Comparison of ENCODE assay signal across 29 mouse cellular contexts in the genomic region with DNA sequence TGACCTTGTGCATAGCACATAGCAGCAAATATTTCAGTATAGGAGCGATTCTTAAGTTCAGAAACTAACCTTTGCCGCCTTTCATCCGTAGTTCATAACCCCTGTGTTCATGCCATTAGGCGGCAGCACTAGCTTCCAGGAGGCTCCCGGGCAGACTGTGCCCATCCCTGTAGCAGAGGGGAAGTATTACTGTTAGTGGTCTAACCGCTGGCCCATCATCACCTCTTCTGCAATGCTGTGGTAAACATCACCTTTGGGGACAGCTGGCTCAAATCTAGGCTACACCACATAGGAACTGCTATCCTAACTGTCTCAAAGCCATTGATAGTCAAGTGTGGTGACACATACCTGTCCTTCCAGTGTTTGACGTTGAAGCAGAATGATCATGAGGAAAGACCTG. TPM values are rescaled to one million over a fixed set of nuclear protein-coding genes. Genes with fewer than 3 reads are reported as not detected.
A peak's percentile ranks its signal among the peaks of the same experiment; 100 is the strongest.
DNase-seq lines count a peak whose midpoint lies in the region; ATAC-seq and TF ChIP-seq lines count a peak whose summit lies in the region.
"Had no signal": no experiment of that assay in that cellular context is flagged by ENCODE, and none has a peak within 500 bp of the region (broad histone marks: within the 10 kb centered on the region; RNA-seq: fewer than 3 reads in every experiment).

No protein-coding gene starts in this region.

- TF ChIP-seq POLR2A in bone marrow, adult 2 months (IDR thresholded peaks at IDR 0.05; ENCODE audit: borderline replicate concordance, control insufficient read depth, low read depth, low read length), result no peak

- H3K4me1 ChIP-seq in intestine, embryonic 14.5 days (replicated peaks; ENCODE audit: control insufficient read depth, insufficient read depth, low read length), result no peaks in the 10 kb centered on the region
- no peaks in the 10 kb centered on the region for H3K4me1 ChIP-seq in intestine, embryonic 16.5 days (ENCODE audit: control insufficient read depth, insufficient read depth, low read length)
- peaks cover 6% of the 10 kb centered on the region for H3K4me1 ChIP-seq in bone marrow, adult 2 months (ENCODE audit: control insufficient read depth, insufficient read depth, low read length)
- H3K4me1 ChIP-seq in hindbrain, embryonic 16.5 days (ENCODE audit: control insufficient read depth, insufficient read depth, low read depth, low read length), result no peaks in the 10 kb centered on the region
- H3K4me1 ChIP-seq: embryonic facial prominence, embryonic 12.5 days; hindbrain, embryonic 10.5 days; limb, embryonic 12.5 days had no signal

- no peaks in the 10 kb centered on the region for H3K9me3 ChIP-seq in intestine, embryonic 14.5 days (ENCODE audit: control insufficient read depth, low read length)
- no peaks in the 10 kb centered on the region for H3K9me3 ChIP-seq in intestine, embryonic 16.5 days (ENCODE audit: control insufficient read depth, low read length)
- no peaks in the 10 kb centered on the region for H3K9me3 ChIP-seq in hindbrain, embryonic 16.5 days (ENCODE audit: control insufficient read depth, low read length)
- H3K9me3 ChIP-seq: embryonic facial prominence, embryonic 12.5 days; hindbrain, embryonic 10.5 days; limb, embryonic 12.5 days had no signal

- no peak overlapping the region for H3K4me2 ChIP-seq in intestine, embryonic 14.5 days (ENCODE audit: low read length)
- no peak overlapping the region for H3K4me2 ChIP-seq in intestine, embryonic 16.5 days (ENCODE audit: low read depth, low read length)
- no peak overlapping the region for H3K4me2 ChIP-seq in hindbrain, embryonic 16.5 days (ENCODE audit: low read length)
- H3K4me2 ChIP-seq: embryonic facial prominence, embryonic 12.5 days; heart, embryonic 11.5 days; limb, embryonic 12.5 days had no signal

- WGBS in intestine, embryonic 14.5 days, result 81% methylated on average over 7 of the region's 7 CpGs
- WGBS in intestine, embryonic 16.5 days, result 84% methylated on average over 7 of the region's 7 CpGs
- WGBS in bone marrow, adult 2 months, result 54% methylated on average over 7 of the region's 7 CpGs
- WGBS in hindbrain, embryonic 16.5 days, result 87% methylated on average over 7 of the region's 7 CpGs

- peak; percentile 28; the same call in 1 of the 2 replicates for ATAC-seq in intestine, embryonic 14.5 days (replicated peaks; ENCODE audit: low FRiP score, low TSS enrichment, low read depth)
- ATAC-seq in intestine, embryonic 16.5 days, result no peak
- peak; percentile 56 for ATAC-seq in monocyte, adult 5-6 weeks (replicated peaks; ENCODE audit: insufficient number of reproducible peaks, low FRiP score, low TSS enrichment, poor library complexity, severe bottlenecking)
- no peak for ATAC-seq in hindbrain, embryonic 16.5 days
- ATAC-seq: CD4-positive, CD25-positive, alpha-beta regulatory T cell, adult 4 months; hindbrain, postnatal 0 days had no signal

- no peak for DNase-seq in intestine, embryonic 14.5 days (ENCODE audit: low spot score)
- DNase-seq in lung, adult 18-20 months, result peak; percentile 10 to 12
- DNase-seq in lung, postnatal 25 days (ENCODE audit: low spot score), result no peak
- DNase-seq in embryo, embryonic 10.5 days (ENCODE audit: low spot score), result no peak
- DNase-seq: adrenal gland, postnatal 14 days; gastrocnemius, adult 2 months; kidney, adult 8-10 months; kidney, postnatal 25 days; lung, postnatal 36 days; right cerebral cortex, adult 18-20 months; right cerebral cortex, postnatal 4 days; thymus, postnatal 25 days had no signal

- TF ChIP-seq CTCF in bone marrow, adult 2 months (IDR thresholded peaks at IDR 0.05; ENCODE audit: control insufficient read depth, insufficient read depth, low read length), result peak; percentile 35; the same call in 1 of the 2 replicates

- no peak overlapping the region for H3K4me3 ChIP-seq in intestine, embryonic 14.5 days (ENCODE audit: low read depth, low read length)
- H3K4me3 ChIP-seq in intestine, embryonic 16.5 days (ENCODE audit: low read length), result no peak overlapping the region
- H3K4me3 ChIP-seq in bone marrow, adult 2 months (replicated peaks; ENCODE audit: control insufficient read depth, low read depth, low read length), result no peak overlapping the region
- no peak overlapping the region for H3K4me3 ChIP-seq in hindbrain, embryonic 16.5 days (ENCODE audit: low read length)
- H3K4me3 ChIP-seq: embryonic facial prominence, embryonic 12.5 days; gastrocnemius, adult 2 months; hindbrain, embryonic 10.5 days; layer of hippocampus, adult 2 months; limb, embryonic 12.5 days had no signal

- H3K27ac ChIP-seq in intestine, embryonic 14.5 days (ENCODE audit: low read depth), result no peak overlapping the region
- H3K27ac ChIP-seq in intestine, embryonic 16.5 days (ENCODE audit: low read length), result no peak overlapping the region
- no peak overlapping the region for H3K27ac ChIP-seq in bone marrow, adult 2 months (ENCODE audit: control insufficient read depth, insufficient read depth, low read depth, low read length, poor library complexity)
- no peak overlapping the region for H3K27ac ChIP-seq in hindbrain, embryonic 16.5 days (ENCODE audit: low read depth, low read length)
- H3K27ac ChIP-seq: embryonic facial prominence, embryonic 12.5 days; gastrocnemius, adult 2 months; hindbrain, embryonic 10.5 days; hindbrain, postnatal 0 days; layer of hippocampus, adult 2 months; limb, embryonic 12.5 days had no signal

- peaks cover 78% of the 10 kb centered on the region for H3K36me3 ChIP-seq in intestine, embryonic 14.5 days (ENCODE audit: control insufficient read depth, insufficient read depth, low read length)
- peaks cover 15% of the 10 kb centered on the region; the same call in 1 of the 2 replicates for H3K36me3 ChIP-seq in intestine, embryonic 16.5 days (ENCODE audit: control insufficient read depth, insufficient read depth, low read length)
- H3K36me3 ChIP-seq in hindbrain, embryonic 16.5 days (ENCODE audit: control insufficient read depth, insufficient read depth, low read length), result peaks cover 21% of the 10 kb centered on the region

- H3K27me3 ChIP-seq in intestine, embryonic 14.5 days (replicated peaks; ENCODE audit: control insufficient read depth, insufficient read depth, low read length), result no peaks in the 10 kb centered on the region
- H3K27me3 ChIP-seq in intestine, embryonic 16.5 days (replicated peaks; ENCODE audit: control insufficient read depth, insufficient read depth, low read length), result no peaks in the 10 kb centered on the region
- H3K27me3 ChIP-seq in hindbrain, embryonic 16.5 days (replicated peaks; ENCODE audit: control insufficient read depth, insufficient read depth, low read length), result no peaks in the 10 kb centered on the region
- H3K27me3 ChIP-seq: embryonic facial prominence, embryonic 12.5 days; limb, embryonic 12.5 days had no signal

- H3K9ac ChIP-seq in intestine, embryonic 14.5 days (ENCODE audit: low read length), result no peak overlapping the region
- no peak overlapping the region for H3K9ac ChIP-seq in intestine, embryonic 16.5 days (ENCODE audit: low read depth, low read length)
- H3K9ac ChIP-seq in hindbrain, embryonic 16.5 days (ENCODE audit: low read depth, low read length), result no peak overlapping the region
- H3K9ac ChIP-seq: embryonic facial prominence, embryonic 12.5 days; limb, embryonic 12.5 days had no signal

RNA-seq across cellular contexts. Expression of a gene that starts 16.6 kb away (rescaled TPM):
- 166 and 174 TPM in 2 replicates for polyA plus RNA-seq in intestine, embryonic 14.5 days (2014; fragmentation: Nextera tagmentation; extraction: Ambion mirVana)
- polyA plus RNA-seq in intestine, embryonic 16.5 days (2015; fragmentation: Nextera tagmentation; extraction: Ambion mirVana), result 106 and 122 TPM in 2 replicates
- 93.6 and 98.5 TPM in 2 replicates for polyA plus RNA-seq in bone marrow, adult 2 months (2011; ENCODE audit: insufficient read depth, insufficient read length, low replicate concordance, missing spikeins)
- total RNA-seq in monocyte, adult 5-6 weeks (2017), result 40.8 to 57.0 TPM (median 49.4 TPM) in 3 replicates
- polyA plus RNA-seq in hindbrain, embryonic 16.5 days (2015; fragmentation: Nextera tagmentation; extraction: Ambion mirVana), result 71.0 and 72.2 TPM in 2 replicates

RNA-seq across cellular contexts. Expression of a gene that starts 16.7 kb away (rescaled TPM):
- 25.7 and 26.7 TPM in 2 replicates for polyA plus RNA-seq in intestine, embryonic 14.5 days (2014; fragmentation: Nextera tagmentation; extraction: Ambion mirVana)
- 14.3 and 15.9 TPM in 2 replicates for polyA plus RNA-seq in intestine, embryonic 16.5 days (2015; fragmentation: Nextera tagmentation; extraction: Ambion mirVana)
- 7.3 and 13.7 TPM in 2 replicates for polyA plus RNA-seq in bone marrow, adult 2 months (2011; ENCODE audit: insufficient read depth, insufficient read length, low replicate concordance, missing spikeins)
- total RNA-seq in monocyte, adult 5-6 weeks (2017), result 10.7 to 14.9 TPM (median 11.4 TPM) in 3 replicates
- 12.4 and 15.8 TPM in 2 replicates for polyA plus RNA-seq in hindbrain, embryonic 16.5 days (2015; fragmentation: Nextera tagmentation; extraction: Ambion mirVana)

RNA-seq across cellular contexts. Expression of a gene that starts 31.4 kb away (rescaled TPM):
- 56.0 and 59.2 TPM in 2 replicates for polyA plus RNA-seq in intestine, embryonic 14.5 days (2014; fragmentation: Nextera tagmentation; extraction: Ambion mirVana)
- 127 and 149 TPM in 2 replicates for polyA plus RNA-seq in intestine, embryonic 16.5 days (2015; fragmentation: Nextera tagmentation; extraction: Ambion mirVana)
- polyA plus RNA-seq in bone marrow, adult 2 months (2011; ENCODE audit: insufficient read depth, insufficient read length, low replicate concordance, missing spikeins), result 4.9 and 7.3 TPM in 2 replicates
- 10.2 to 14.9 TPM (median 13.8 TPM) in 3 replicates for total RNA-seq in monocyte, adult 5-6 weeks (2017)
- 50.0 and 51.1 TPM in 2 replicates for polyA plus RNA-seq in hindbrain, embryonic 16.5 days (2015; fragmentation: Nextera tagmentation; extraction: Ambion mirVana)

RNA-seq across cellular contexts. Expression of a gene that starts 31.5 kb away (rescaled TPM):
- polyA plus RNA-seq in intestine, embryonic 14.5 days (2014; fragmentation: Nextera tagmentation; extraction: Ambion mirVana), result 26.3 and 27.8 TPM in 2 replicates
- 24.3 and 27.9 TPM in 2 replicates for polyA plus RNA-seq in intestine, embryonic 16.5 days (2015; fragmentation: Nextera tagmentation; extraction: Ambion mirVana)
- 13.2 and 32.9 TPM in 2 replicates for polyA plus RNA-seq in bone marrow, adult 2 months (2011; ENCODE audit: insufficient read depth, insufficient read length, low replicate concordance, missing spikeins)
- 94.1 to 128 TPM (median 123 TPM) in 3 replicates for total RNA-seq in monocyte, adult 5-6 weeks (2017)
- polyA plus RNA-seq in hindbrain, embryonic 16.5 days (2015; fragmentation: Nextera tagmentation; extraction: Ambion mirVana), result 22.9 and 24.6 TPM in 2 replicates

RNA-seq across cellular contexts. Expression of a gene that starts 43.2 kb away (rescaled TPM):
- not detected in 2 replicates for polyA plus RNA-seq in intestine, embryonic 14.5 days (2014; fragmentation: Nextera tagmentation; extraction: Ambion mirVana)
- not detected in 2 replicates for polyA plus RNA-seq in intestine, embryonic 16.5 days (2015; fragmentation: Nextera tagmentation; extraction: Ambion mirVana)
- not detected in 2 replicates for polyA plus RNA-seq in bone marrow, adult 2 months (2011; ENCODE audit: insufficient read depth, insufficient read length, low replicate concordance, missing spikeins)
- not detected in 3 replicates for total RNA-seq in monocyte, adult 5-6 weeks (2017)
- 0.29 TPM in 1 of 2 replicates, not detected in the other for polyA plus RNA-seq in hindbrain, embryonic 16.5 days (2015; fragmentation: Nextera tagmentation; extraction: Ambion mirVana)
- total RNA-seq: adrenal gland, postnatal 14 days; gastrocnemius, adult 2 months; gastrocnemius, postnatal 4 days; layer of hippocampus, adult 2 months; left cerebral cortex, postnatal 14 days had no signal
- polyA plus RNA-seq: embryonic facial prominence, embryonic 12.5 days; forebrain, embryonic 11.5 days; heart, embryonic 11.5 days; heart, postnatal 0 days; hindbrain, embryonic 10.5 days; limb, embryonic 12.5 days; liver, embryonic 16.5 days; stomach, embryonic 14.5 days had no signal

Comparison
In these comparisons a context has a peak if more than half of its experiments do, and no peak if none do; other contexts are left out.
1. ATAC-seq: peak in intestine, embryonic 14.5 days (single experiment) and monocyte, adult 5-6 weeks (single experiment); none in intestine, embryonic 16.5 days (single experiment) and hindbrain, embryonic 16.5 days (single experiment).
2. DNase-seq: peak in lung, adult 18-20 months (2 of 2); none in intestine, embryonic 14.5 days (single experiment), lung, postnatal 25 days (single experiment) and embryo, embryonic 10.5 days (single experiment).